Mouse (Mus musculus): ENCODE measurements around the gene Pth.
A peak's percentile ranks its signal among the peaks of the same experiment; 100 is the strongest.

GRCm38 (mm10) chr7:113377875-113378658 lies 10.3 kb downstream of the Pth start:
- peak; percentile 80 for TF ChIP-seq CTCF (conservative IDR thresholded peaks at IDR 0.05; ENCODE audit: insufficient read depth, insufficient read length, low read depth, low read length)
- no peak for TF ChIP-seq POLR2A (IDR thresholded peaks at IDR 0.05; ENCODE audit: low read depth, low read length)

All from kidney, adult 2 months (tissue).